Mouse (Mus musculus) myocyte (in vitro differentiated cells): ENCODE results near the gene Cd46.

Experiments used
- CEBPB ChIP-seq: IDR thresholded peaks from 2 replicates; pipeline ENCODE4 v1.6.1; 2011; ENCODE audit warnings: mild to moderate bottlenecking, moderate library complexity; ENCODE audit not compliant: poor library complexity, insufficient read depth, severe bottlenecking
- E2F4 ChIP-seq: IDR thresholded peaks from one replicate; pipeline ENCODE4 v1.6.1; 2011; ENCODE audit warnings: mild to moderate bottlenecking, control low read depth, moderate library complexity; ENCODE audit not compliant: insufficient read depth
- MAX ChIP-seq: IDR thresholded peaks from one replicate; pipeline ENCODE4 v1.6.1; 2011; ENCODE audit warnings: low read depth, mild to moderate bottlenecking, control low read depth
- MYOG ChIP-seq, 3 experiments: IDR thresholded peaks; one replicate each; pipeline ENCODE4 v1.6.1; 2011; ENCODE audit warnings: control low read depth in 2 of 3, low read depth in 2 of 3, mild to moderate bottlenecking in 2 of 3; ENCODE audit not compliant: insufficient read length in 2 of 3, control insufficient read depth in 1 of 3, insufficient read depth in 1 of 3
- POLR2A ChIP-seq: IDR thresholded peaks from one replicate; pipeline ENCODE4 v1.6.1; 2011; ENCODE audit warnings: low read depth, mild to moderate bottlenecking, control low read depth, moderate library complexity; ENCODE audit not compliant: insufficient read length
- POLR2AphosphoS2 ChIP-seq: IDR thresholded peaks from one replicate; pipeline ENCODE4 v1.6.1; 2011; ENCODE audit warnings: low read depth, control low read depth; ENCODE audit not compliant: insufficient read length
- REST ChIP-seq: IDR thresholded peaks from one replicate; pipeline ENCODE4 v1.6.1; 2011; ENCODE audit warnings: mild to moderate bottlenecking, control low read depth, moderate library complexity; ENCODE audit not compliant: insufficient read depth, insufficient read length
- SRF ChIP-seq: IDR thresholded peaks from one replicate; pipeline ENCODE4 v1.6.1; 2011; ENCODE audit warnings: low read depth; ENCODE audit not compliant: control insufficient read depth, insufficient read length
- TCF12 ChIP-seq: IDR thresholded peaks from one replicate; pipeline ENCODE4 v1.6.1; 2011; ENCODE audit warnings: mild to moderate bottlenecking, control low read depth; ENCODE audit not compliant: poor library complexity, insufficient read depth, severe bottlenecking
- TCF3 ChIP-seq: IDR thresholded peaks from one replicate; pipeline ENCODE4 v1.6.1; 2011; ENCODE audit warnings: low read depth, control low read depth; ENCODE audit not compliant: insufficient read length
- USF1 ChIP-seq: IDR thresholded peaks from one replicate; pipeline ENCODE4 v1.6.1; 2011; ENCODE audit warnings: low read depth, mild to moderate bottlenecking, control low read depth, moderate library complexity

- TF ChIP-seq SRF (no peak), E2F4 (no peak), TCF12 (no peak), POLR2A (peak; percentile 54), REST (no peak), USF1 (no peak), POLR2AphosphoS2 (peak; percentile 60), CEBPB (peak; percentile 79), MAX (peak; percentile 25), MYOG (IDR thresholded peaks at IDR 0.05; ENCODE audit: control insufficient read depth in 1 of 3, insufficient read depth in 1 of 3, insufficient read length in 2 of 3, low read depth in 2 of 3) (no peak), TCF3 (no peak)
These were observed 37.8 kb upstream of the Cd46 start for GRCm38 (mm10) chr1:195129867-195130266.
